Mouse (Mus musculus): ENCODE results near the gene Lrrc46. TPM values are rescaled to one million over a fixed set of nuclear protein-coding genes. Genes with fewer than 3 reads are reported as not detected.

Gene Lrrc46
- polyA plus RNA-seq, 2 experiments = 0.63 to 0.91 TPM

DNA sequence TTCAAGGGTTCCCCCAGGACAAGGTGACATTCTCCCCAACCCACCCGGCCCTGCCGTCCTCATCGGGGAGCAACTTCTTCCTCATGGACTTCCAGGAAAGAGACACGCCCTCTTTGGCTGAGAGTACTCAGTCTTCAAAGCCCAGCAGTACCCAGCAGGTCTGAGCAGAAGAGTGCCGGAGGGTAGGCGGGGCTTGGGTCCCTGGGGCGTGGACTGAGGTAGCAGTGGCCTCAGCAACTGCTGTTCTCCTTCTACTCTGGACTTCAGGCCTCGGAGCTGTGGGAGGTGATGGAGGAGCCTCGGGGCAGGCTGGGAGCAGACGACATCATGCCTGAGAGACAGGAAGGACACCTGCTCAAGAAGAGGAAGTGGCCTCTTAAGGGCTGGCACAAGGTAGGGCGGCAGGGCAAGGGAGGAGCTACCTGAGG, 11.0 kb upstream of the Lrrc46 start:
- ATAC-seq (ENCODE audit: low FRiP score, low read depth) (no peak), DNase-seq (ENCODE audit: low spot score) (no peak)
- WGBS = 27% methylated on average over 11 of the region's 11 CpGs
- 0 out of 2 replicates have a peak overlapping the region, but pooled peaks have one; percentile 79 for H3K9ac ChIP-seq (ENCODE audit: low read depth, low read length, severe bottlenecking)
- H3K9me3 ChIP-seq (ENCODE audit: control insufficient read depth, low read length) = no peaks in the 10 kb centered on the region
- no peak overlapping the region for H3K4me3 ChIP-seq (replicated peaks; ENCODE audit: low read length)
- no peak overlapping the region; the same call in 1 of the 2 replicates for H3K4me2 ChIP-seq (replicated peaks; ENCODE audit: low read depth, low read length, severe bottlenecking)
- peaks cover 9% of the 10 kb centered on the region for H3K4me1 ChIP-seq (ENCODE audit: control insufficient read depth, insufficient read depth, low read length)
- no peaks in the 10 kb centered on the region for H3K27me3 ChIP-seq (ENCODE audit: control insufficient read depth, insufficient read depth, low read length)
- no peak for TF ChIP-seq POLR2A (IDR thresholded peaks at IDR 0.05; ENCODE audit: borderline replicate concordance, extremely low read depth, insufficient read depth, insufficient read length)
- no peak overlapping the region for H3K27ac ChIP-seq (replicated peaks; ENCODE audit: low read depth, low read length)
- H3K36me3 ChIP-seq (ENCODE audit: control insufficient read depth, insufficient read depth, low read length) = peaks cover 52% of the 10 kb centered on the region

DNA sequence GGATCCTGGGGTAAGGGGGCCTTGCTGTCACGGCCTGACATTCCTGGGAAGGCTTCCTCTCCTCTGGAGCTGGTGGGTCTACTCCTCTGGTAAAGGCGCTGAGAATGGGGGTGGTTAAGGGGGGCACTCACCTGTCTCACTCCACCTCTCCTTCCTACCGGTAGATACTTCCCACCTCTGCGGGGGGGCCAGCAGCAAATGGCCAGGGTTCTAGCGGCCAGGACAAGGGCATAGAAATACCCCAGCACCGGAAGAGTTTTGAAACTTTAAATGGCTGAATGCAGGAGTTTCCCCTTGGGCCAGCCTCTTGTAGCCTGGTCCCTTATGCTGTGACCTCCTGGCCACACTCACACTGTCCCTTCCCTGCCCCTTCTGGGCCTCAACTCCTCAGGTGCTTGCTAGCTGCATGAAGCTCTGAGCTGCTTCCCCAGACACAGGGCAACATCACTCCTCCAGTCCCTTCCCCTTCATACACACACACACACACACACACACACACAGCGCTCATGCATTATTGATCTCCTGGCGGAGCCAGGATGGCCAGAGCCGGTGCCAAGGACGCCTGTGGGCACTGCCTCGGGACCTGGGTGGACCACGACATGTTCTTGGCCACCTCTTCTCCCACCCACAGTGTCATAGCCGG, 9.9 kb upstream of the Lrrc46 start:
- Histone ChIP-seq H3K4me1 (ENCODE audit: control insufficient read depth, insufficient read depth, low read length) (peaks cover 9% of the 10 kb centered on the region), H3K9ac (ENCODE audit: low read depth, low read length, severe bottlenecking) (peak overlapping the region; percentile 79), H3K27me3 (ENCODE audit: control insufficient read depth, insufficient read depth, low read length) (no peaks in the 10 kb centered on the region), H3K9me3 (ENCODE audit: control insufficient read depth, low read length) (no peaks in the 10 kb centered on the region), H3K27ac (replicated peaks; ENCODE audit: low read depth, low read length) (no peak overlapping the region), H3K4me3 (replicated peaks; ENCODE audit: low read length) (peak overlapping the region; percentile 73), H3K36me3 (ENCODE audit: control insufficient read depth, insufficient read depth, low read length) (peaks cover 48% of the 10 kb centered on the region), H3K4me2 (replicated peaks; ENCODE audit: low read depth, low read length, severe bottlenecking) (peak overlapping the region; percentile 92)
- ATAC-seq (ENCODE audit: low FRiP score, low read depth) = 0 out of 2 replicates have a peak, but pooled peaks have one; percentile 20
- TF ChIP-seq POLR2A (IDR thresholded peaks at IDR 0.05; ENCODE audit: borderline replicate concordance, extremely low read depth, insufficient read depth, insufficient read length) = no peak
- WGBS = 26% methylated on average over 13 of the region's 13 CpGs
- DNase-seq (ENCODE audit: low spot score) = no peak

DNA sequence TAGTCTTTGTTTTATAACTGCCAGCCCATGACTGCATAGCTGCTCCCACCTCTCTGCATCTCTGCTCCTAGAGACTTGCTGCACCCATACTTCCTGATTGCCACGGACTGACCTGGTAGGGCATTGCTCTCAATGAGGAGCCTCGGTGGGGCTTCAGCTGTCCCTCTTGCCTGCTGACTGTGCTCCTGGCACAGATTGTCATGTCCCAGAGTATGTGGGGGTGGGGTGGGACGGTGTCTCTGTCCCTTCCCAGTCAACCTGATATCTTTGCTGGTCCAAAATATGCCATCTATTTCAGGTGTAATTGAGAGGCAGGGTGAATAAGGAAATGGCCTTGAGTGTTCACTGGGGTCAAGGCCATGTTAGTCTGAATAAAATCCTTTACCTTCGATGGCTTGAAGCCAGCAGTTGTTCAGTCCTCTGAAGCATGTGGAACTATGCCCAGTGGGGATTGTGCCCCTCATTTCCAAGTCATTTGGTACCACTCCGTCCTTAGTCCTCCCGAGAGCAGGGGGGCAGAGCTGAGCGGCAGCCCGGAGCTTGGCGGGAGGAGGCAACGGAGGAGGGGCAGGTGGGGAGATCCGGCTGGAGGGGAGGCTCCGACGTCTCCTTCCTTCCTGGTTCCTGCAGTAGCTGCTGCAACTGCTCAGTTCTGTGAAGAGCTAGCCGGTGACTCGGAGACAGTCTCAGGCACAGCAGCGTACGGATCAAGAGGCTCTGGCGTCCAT, 9.2 kb upstream of the Lrrc46 start, which contains the start of gene Osbpl7:
Gene Osbpl7, plus strand, starts transcription at position 413 of the 728 bp plus-strand sequence.
- Histone ChIP-seq H3K4me2 (replicated peaks; ENCODE audit: low read depth, low read length, severe bottlenecking) (peak within 1 kb of the TSS; percentile 92), H3K9me3 (ENCODE audit: control insufficient read depth, low read length) (no peaks in the 10 kb centered on the region), H3K36me3 (ENCODE audit: control insufficient read depth, insufficient read depth, low read length) (peaks cover 47% of the 10 kb centered on the region), H3K9ac (ENCODE audit: low read depth, low read length, severe bottlenecking) (peak within 1 kb of the TSS; percentile 79), H3K4me1 (ENCODE audit: control insufficient read depth, insufficient read depth, low read length) (peaks cover 9% of the 10 kb centered on the region), H3K4me3 (replicated peaks; ENCODE audit: low read length) (peak within 1 kb of the TSS; percentile 73), H3K27ac (replicated peaks; ENCODE audit: low read depth, low read length) (no peak within 1 kb of the TSS), H3K27me3 (ENCODE audit: control insufficient read depth, insufficient read depth, low read length) (no peaks in the 10 kb centered on the region)
- no peak for TF ChIP-seq POLR2A (IDR thresholded peaks at IDR 0.05; ENCODE audit: borderline replicate concordance, extremely low read depth, insufficient read depth, insufficient read length)
- ATAC-seq (ENCODE audit: low FRiP score, low read depth) (peak; percentile 82; the same call in 1 of the 2 replicates), DNase-seq (ENCODE audit: low spot score) (peak; percentile 65)
- 8% methylated on average over 18 of the region's 18 CpGs for WGBS

DNA sequence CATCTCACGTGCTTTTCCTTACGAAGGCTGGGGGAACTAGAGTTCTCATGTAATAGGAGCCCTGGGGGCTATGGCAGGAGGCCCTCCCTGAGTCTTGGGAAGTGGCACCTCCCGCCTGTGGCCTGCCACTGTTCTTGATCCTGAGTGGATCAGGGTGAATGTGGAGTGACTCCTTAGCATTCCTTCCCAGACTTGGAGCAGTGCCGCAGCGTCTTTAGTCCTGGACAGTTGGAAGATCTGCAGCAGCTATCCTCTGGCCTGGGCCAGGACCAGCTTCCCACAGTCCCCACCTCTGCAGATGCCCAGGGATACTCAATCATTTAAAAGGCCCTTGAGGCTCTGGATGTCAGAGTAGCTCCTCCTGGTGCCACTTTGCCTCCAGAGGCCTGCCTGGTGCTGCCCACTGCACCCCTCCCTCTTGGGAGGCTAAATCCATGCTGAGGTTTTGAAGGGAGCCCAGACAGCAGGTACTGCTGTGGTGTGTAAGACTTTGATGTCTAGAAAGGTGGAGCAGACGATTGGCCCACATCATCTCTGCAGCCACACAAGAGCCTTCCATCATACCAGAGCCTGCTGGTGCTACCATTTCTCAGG, 8.4 kb upstream of the Lrrc46 start:
- no peak for ATAC-seq (ENCODE audit: low FRiP score, low read depth)

DNA sequence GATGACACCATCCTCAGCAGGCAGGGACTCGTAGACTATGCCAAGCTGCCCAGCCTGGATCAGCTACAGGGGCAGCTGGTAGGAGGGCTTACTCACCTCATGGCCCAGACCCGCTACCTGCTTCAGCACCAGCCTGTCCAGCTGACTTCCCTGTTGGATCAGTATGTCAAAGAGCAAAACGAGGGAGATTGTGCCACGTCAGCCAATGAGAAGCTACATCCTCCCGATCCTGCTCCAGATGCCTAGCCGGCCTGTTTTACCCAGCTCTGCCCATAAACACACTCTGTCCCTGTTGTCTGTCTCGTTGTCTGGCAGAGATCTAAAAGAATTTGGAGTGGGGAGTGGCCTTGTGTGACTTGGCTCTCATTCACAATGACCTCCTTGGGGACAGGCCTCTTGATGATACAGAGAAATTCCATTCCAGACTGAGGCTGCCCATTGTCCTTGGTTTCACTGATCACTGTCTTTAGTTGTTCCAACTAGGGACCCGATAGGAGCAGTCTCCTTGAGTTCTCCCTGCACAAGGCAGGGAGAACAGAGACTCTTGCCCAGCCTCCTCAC, 7.0 kb upstream of the Lrrc46 start:
- H3K9me3 ChIP-seq (ENCODE audit: control insufficient read depth, low read length) = no peaks in the 10 kb centered on the region
- ATAC-seq (ENCODE audit: low FRiP score, low read depth) (no peak), DNase-seq (ENCODE audit: low spot score) (no peak)
- H3K4me2 ChIP-seq (replicated peaks; ENCODE audit: low read depth, low read length, severe bottlenecking) = no peak overlapping the region
- no peak overlapping the region for H3K4me3 ChIP-seq (replicated peaks; ENCODE audit: low read length)
- no peak overlapping the region for H3K9ac ChIP-seq (ENCODE audit: low read depth, low read length, severe bottlenecking)
- no peak for TF ChIP-seq POLR2A (IDR thresholded peaks at IDR 0.05; ENCODE audit: borderline replicate concordance, extremely low read depth, insufficient read depth, insufficient read length)
- H3K4me1 ChIP-seq (ENCODE audit: control insufficient read depth, insufficient read depth, low read length) = peaks cover 9% of the 10 kb centered on the region
- no peak overlapping the region for H3K27ac ChIP-seq (replicated peaks; ENCODE audit: low read depth, low read length)
- 83% methylated on average over 8 of the region's 8 CpGs for WGBS
- no peaks in the 10 kb centered on the region for H3K27me3 ChIP-seq (ENCODE audit: control insufficient read depth, insufficient read depth, low read length)
- peaks cover 40% of the 10 kb centered on the region for H3K36me3 ChIP-seq (ENCODE audit: control insufficient read depth, insufficient read depth, low read length)

More for the DNA sequence above, 8.4 kb upstream of the Lrrc46 start:
- H3K4me1 ChIP-seq (ENCODE audit: control insufficient read depth, insufficient read depth, low read length) = peaks cover 9% of the 10 kb centered on the region
- no peak for DNase-seq (ENCODE audit: low spot score)
- H3K9ac ChIP-seq (ENCODE audit: low read depth, low read length, severe bottlenecking) = no peak overlapping the region
- no peaks in the 10 kb centered on the region for H3K27me3 ChIP-seq (ENCODE audit: control insufficient read depth, insufficient read depth, low read length)
- no peaks in the 10 kb centered on the region for H3K9me3 ChIP-seq (ENCODE audit: control insufficient read depth, low read length)
- peaks cover 45% of the 10 kb centered on the region for H3K36me3 ChIP-seq (ENCODE audit: control insufficient read depth, insufficient read depth, low read length)
- WGBS = 71% methylated on average over 6 of the region's 6 CpGs
- no peak overlapping the region for H3K4me3 ChIP-seq (replicated peaks; ENCODE audit: low read length)
- no peak for TF ChIP-seq POLR2A (IDR thresholded peaks at IDR 0.05; ENCODE audit: borderline replicate concordance, extremely low read depth, insufficient read depth, insufficient read length)
- no peak overlapping the region for H3K27ac ChIP-seq (replicated peaks; ENCODE audit: low read depth, low read length)
- H3K4me2 ChIP-seq (replicated peaks; ENCODE audit: low read depth, low read length, severe bottlenecking) = no peak overlapping the region
